ENCODE assay signal across 14 mouse cellular contexts in the genomic region with DNA sequence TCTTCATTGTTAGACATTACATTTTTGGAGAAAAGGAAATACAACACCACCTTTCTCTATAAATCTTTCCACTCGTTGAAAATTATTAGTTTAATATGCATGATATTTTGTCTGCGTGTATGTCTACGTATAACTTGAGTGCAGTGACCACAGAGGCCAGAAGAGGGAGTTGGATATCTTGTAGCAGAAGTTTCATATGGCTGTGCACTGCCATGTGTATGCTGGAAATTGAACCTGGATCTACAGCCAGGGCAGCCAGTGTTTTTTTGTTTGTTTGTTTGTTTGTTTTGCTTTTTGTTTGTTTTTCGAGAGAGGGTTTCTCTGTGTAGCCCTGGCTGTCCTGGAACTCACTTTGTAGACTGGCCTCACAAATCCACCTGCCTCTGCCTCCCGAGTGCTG. TPM values are rescaled to one million over a fixed set of nuclear protein-coding genes. Genes with fewer than 3 reads are reported as not detected.
DNase-seq lines count a peak whose midpoint lies in the region; ATAC-seq and TF ChIP-seq lines count a peak whose summit lies in the region.
"Had no signal": no experiment of that assay in that cellular context is flagged by ENCODE, and none has a peak within 500 bp of the region (broad histone marks: within the 10 kb centered on the region; RNA-seq: fewer than 3 reads in every experiment).

No protein-coding gene starts in this region.

- no peak overlapping the region for H3K4me3 ChIP-seq in kidney, embryonic 15.5 days (replicated peaks)
- H3K4me3 ChIP-seq in MEL (ENCODE audit: control insufficient read depth in 1 of 2, insufficient read depth in 1 of 2, low read depth in 2 of 2, low read length in 2 of 2) = no peak overlapping the region
- no peak overlapping the region for H3K4me3 ChIP-seq in stomach, postnatal 0 days (ENCODE audit: low read depth, low read length)
- no peak overlapping the region for H3K4me3 ChIP-seq in forebrain, embryonic 13.5 days
- H3K4me3 ChIP-seq: forebrain, embryonic 10.5 days; lung, embryonic 15.5 days; midbrain, embryonic 12.5 days; neural tube, embryonic 13.5 days had no signal

- no peak for TF ChIP-seq EP300 in MEL (IDR thresholded peaks at IDR 0.05; ENCODE audit: low read depth in 1 of 2, low read length in 2 of 2)
- no peak for TF ChIP-seq EP300 in stomach, postnatal 0 days (optimal IDR thresholded peaks at IDR 0.05)

- no peaks in the 10 kb centered on the region for H3K27me3 ChIP-seq in kidney, embryonic 15.5 days
- no peaks in the 10 kb centered on the region for H3K27me3 ChIP-seq in MEL (ENCODE audit: control insufficient read depth in 1 of 2, insufficient read depth in 2 of 2, low read length in 2 of 2)
- no peaks in the 10 kb centered on the region for H3K27me3 ChIP-seq in stomach, postnatal 0 days (ENCODE audit: control insufficient read depth, insufficient read depth, low read length)
- H3K27me3 ChIP-seq in forebrain, embryonic 13.5 days = no peaks in the 10 kb centered on the region
- H3K27me3 ChIP-seq: lung, embryonic 15.5 days; midbrain, embryonic 12.5 days; neural tube, embryonic 13.5 days had no signal

- 0 out of 2 replicates have a peak, but pooled peaks cover under 1% of the 10 kb centered on the region for H3K79me2 ChIP-seq in MEL (ENCODE audit: control insufficient read depth, insufficient read depth, low read length, poor library complexity)

- no peak; the same call in 1 of the 2 replicates for TF ChIP-seq RAD21 in MEL (IDR thresholded peaks at IDR 0.05; ENCODE audit: low read depth, low read length)

- peak; percentile 27 to 69 for DNase-seq in kidney, postnatal 36 days
- DNase-seq in thymus, postnatal 14 days = peak; percentile 27
- DNase-seq in thymus, postnatal 10 days (ENCODE audit: low spot score in 2 of 2) = no peak
- DNase-seq in MEL (ENCODE audit: low read depth, low spot score) = peak; percentile 50
- no peak for DNase-seq in stomach, postnatal 0 days (ENCODE audit: low spot score)
- DNase-seq: adrenal gland, postnatal 25 days; cerebellum, adult 11 months; retina, postnatal 1 day had no signal

- WGBS in kidney, embryonic 15.5 days = 95% methylated on average over 5 of the region's 5 CpGs
- 93% methylated on average over 5 of the region's 5 CpGs for WGBS in stomach, postnatal 0 days
- WGBS in forebrain, embryonic 13.5 days = 95% methylated on average over 5 of the region's 5 CpGs

- H3K9me3 ChIP-seq in kidney, embryonic 15.5 days (replicated peaks) = no peaks in the 10 kb centered on the region
- H3K9me3 ChIP-seq in MEL (replicated peaks; ENCODE audit: insufficient read depth, low read length) = no peaks in the 10 kb centered on the region
- no peaks in the 10 kb centered on the region for H3K9me3 ChIP-seq in stomach, postnatal 0 days (ENCODE audit: control insufficient read depth, low read length)
- H3K9me3 ChIP-seq in forebrain, embryonic 13.5 days (replicated peaks) = no peaks in the 10 kb centered on the region
- H3K9me3 ChIP-seq: forebrain, embryonic 10.5 days; lung, embryonic 15.5 days; midbrain, embryonic 12.5 days; neural tube, embryonic 13.5 days had no signal

- peaks cover 29% of the 10 kb centered on the region for H3K36me3 ChIP-seq in kidney, embryonic 15.5 days
- peaks cover 12 to 16% of the 10 kb centered on the region in 2 experiments for H3K36me3 ChIP-seq in MEL (ENCODE audit: control insufficient read depth in 1 of 2, insufficient read depth in 2 of 2, low read length in 2 of 2)
- peaks cover 2% of the 10 kb centered on the region; the same call in 1 of the 2 replicates for H3K36me3 ChIP-seq in stomach, postnatal 0 days (ENCODE audit: control insufficient read depth, insufficient read depth, low read length)
- H3K36me3 ChIP-seq in forebrain, embryonic 13.5 days (ENCODE audit: poor library complexity, severe bottlenecking) = peaks cover 24% of the 10 kb centered on the region

- H3K4me2 ChIP-seq in kidney, embryonic 15.5 days = no peak overlapping the region
- no peak overlapping the region for H3K4me2 ChIP-seq in stomach, postnatal 0 days (replicated peaks; ENCODE audit: low read depth)
- no peak overlapping the region for H3K4me2 ChIP-seq in forebrain, embryonic 13.5 days
- H3K4me2 ChIP-seq: lung, embryonic 15.5 days; midbrain, embryonic 12.5 days; neural tube, embryonic 13.5 days had no signal

- H3K9ac ChIP-seq in kidney, embryonic 15.5 days = no peak overlapping the region
- no peak overlapping the region for H3K9ac ChIP-seq in MEL (ENCODE audit: control insufficient read depth, low read depth, low read length, poor library complexity, severe bottlenecking)
- H3K9ac ChIP-seq in stomach, postnatal 0 days (ENCODE audit: low read length) = no peak overlapping the region
- H3K9ac ChIP-seq in forebrain, embryonic 13.5 days = no peak overlapping the region
- H3K9ac ChIP-seq: lung, embryonic 15.5 days; midbrain, embryonic 12.5 days; neural tube, embryonic 13.5 days had no signal

- TF ChIP-seq CTCF in MEL (IDR thresholded peaks at IDR 0.05 in 2 of 3, conservative IDR thresholded peaks at IDR 0.05 in 1 of 3; ENCODE audit: control insufficient read depth in 1 of 3, insufficient read depth in 1 of 3, low read depth in 2 of 3, low read length in 3 of 3, poor library complexity in 1 of 3, severe bottlenecking in 1 of 3) = peak in 1 of 3 experiments; percentile 41; a peak in 2 of 6 replicates
- TF ChIP-seq CTCF in stomach, postnatal 0 days (IDR thresholded peaks at IDR 0.05; ENCODE audit: low read depth) = peak; percentile 45; the same call in 1 of the 2 replicates

- no peak for TF ChIP-seq POLR2A in MEL (IDR thresholded peaks at IDR 0.05; ENCODE audit: control insufficient read depth in 1 of 2, insufficient read depth in 1 of 2, low read depth in 1 of 2, low read length in 2 of 2, poor library complexity in 1 of 2)

- no peak overlapping the region for H3K27ac ChIP-seq in kidney, embryonic 15.5 days
- no peak overlapping the region for H3K27ac ChIP-seq in MEL (ENCODE audit: control insufficient read depth, low read depth, low read length)
- H3K27ac ChIP-seq in stomach, postnatal 0 days (replicated peaks) = no peak overlapping the region
- no peak overlapping the region for H3K27ac ChIP-seq in forebrain, embryonic 13.5 days
- H3K27ac ChIP-seq: forebrain, embryonic 10.5 days; lung, embryonic 15.5 days; midbrain, embryonic 12.5 days; neural tube, embryonic 13.5 days had no signal

- H3K4me1 ChIP-seq in kidney, embryonic 15.5 days = peaks cover 7% of the 10 kb centered on the region; the same call in 1 of the 2 replicates
- H3K4me1 ChIP-seq in MEL (ENCODE audit: control insufficient read depth in 1 of 2, insufficient read depth in 2 of 2, low read length in 2 of 2) = peaks cover 7 to 17% of the 10 kb centered on the region in 2 experiments
- 0 out of 2 replicates have a peak, but pooled peaks cover 6% of the 10 kb centered on the region for H3K4me1 ChIP-seq in stomach, postnatal 0 days (replicated peaks; ENCODE audit: control insufficient read depth, insufficient read depth)
- peaks cover 7% of the 10 kb centered on the region for H3K4me1 ChIP-seq in forebrain, embryonic 13.5 days

- no peak for ATAC-seq in kidney, embryonic 15.5 days (replicated peaks; ENCODE audit: low FRiP score)
- no peak for ATAC-seq in stomach, postnatal 0 days (ENCODE audit: low FRiP score, low TSS enrichment)
- no peak for ATAC-seq in forebrain, embryonic 13.5 days

TF ChIP-seq in MEL, 35 proteins besides CTCF, POLR2A, EP300 and RAD21:
- TF ChIP-seq E2F4 (IDR thresholded peaks at IDR 0.05; ENCODE audit: borderline replicate concordance, low read depth, low read length) (no peak), SMC3 (IDR thresholded peaks at IDR 0.05; ENCODE audit: low read depth, low read length) (peak; percentile 19; the same call in 1 of the 2 replicates)

RNA-seq across cellular contexts. Expression of gene Mfsd2b, which starts 4.9 kb away (rescaled TPM):
- 1.3 TPM in 2 replicates for polyA plus RNA-seq in kidney, embryonic 15.5 days (2015; fragmentation: Nextera tagmentation; extraction: Ambion mirVana)
- 16.9 and 31.9 TPM in 2 replicates for total RNA-seq in MEL (2012; rRNA removed)
- polyA plus RNA-seq in MEL (2012; ENCODE audit: insufficient read depth in 1 of 2, insufficient read length in 2 of 2, low read depth in 1 of 2, low replicate concordance in 2 of 2, missing spikeins in 1 of 2) = 100 to 1,000 TPM in 1 of 2 experiments, not detected in 1; 117 TPM
- polyA plus RNA-seq in stomach, postnatal 0 days (2015; fragmentation: Nextera tagmentation; extraction: Ambion mirVana) = 0.30 and 0.38 TPM in 2 replicates
- 0.97 and 1.3 TPM in 2 replicates for polyA plus RNA-seq in forebrain, embryonic 13.5 days (2015; fragmentation: Nextera tagmentation; extraction: Ambion mirVana)

RNA-seq across cellular contexts. Expression of gene Ubxn2a, which starts 28.5 kb away (rescaled TPM):
- polyA plus RNA-seq in kidney, embryonic 15.5 days (2015; fragmentation: Nextera tagmentation; extraction: Ambion mirVana) = 28.4 and 28.7 TPM in 2 replicates
- total RNA-seq in MEL (2012; rRNA removed) = 20.3 and 22.8 TPM in 2 replicates
- polyA plus RNA-seq in MEL (2012; ENCODE audit: insufficient read depth in 1 of 2, insufficient read length in 2 of 2, low read depth in 1 of 2, low replicate concordance in 2 of 2, missing spikeins in 1 of 2) = 10 to 100 TPM in 1 of 2 experiments, not detected in 1; 21.9 TPM
- polyA plus RNA-seq in stomach, postnatal 0 days (2015; fragmentation: Nextera tagmentation; extraction: Ambion mirVana) = 35.2 and 37.6 TPM in 2 replicates
- polyA plus RNA-seq in forebrain, embryonic 13.5 days (2015; fragmentation: Nextera tagmentation; extraction: Ambion mirVana) = 44.6 and 47.2 TPM in 2 replicates

RNA-seq across cellular contexts. Expression of gene Wdcp, which starts 35.9 kb away (rescaled TPM):
- polyA plus RNA-seq in kidney, embryonic 15.5 days (2015; fragmentation: Nextera tagmentation; extraction: Ambion mirVana) = 19.4 and 19.5 TPM in 2 replicates
- total RNA-seq in MEL (2012; rRNA removed) = 16.5 and 22.6 TPM in 2 replicates
- 10 to 100 TPM in 1 of 2 experiments, not detected in 1; 12.6 TPM for polyA plus RNA-seq in MEL (2012; ENCODE audit: insufficient read depth in 1 of 2, insufficient read length in 2 of 2, low read depth in 1 of 2, low replicate concordance in 2 of 2, missing spikeins in 1 of 2)
- polyA plus RNA-seq in stomach, postnatal 0 days (2015; fragmentation: Nextera tagmentation; extraction: Ambion mirVana) = 7.4 and 8.2 TPM in 2 replicates
- 20.4 and 21.5 TPM in 2 replicates for polyA plus RNA-seq in forebrain, embryonic 13.5 days (2015; fragmentation: Nextera tagmentation; extraction: Ambion mirVana)

RNA-seq across cellular contexts. Expression of gene Fkbp1b, which starts 37.7 kb away (rescaled TPM):
- polyA plus RNA-seq in kidney, embryonic 15.5 days (2015; fragmentation: Nextera tagmentation; extraction: Ambion mirVana) = 8.9 and 9.0 TPM in 2 replicates
- total RNA-seq in MEL (2012; rRNA removed) = 2.1 and 3.0 TPM in 2 replicates
- polyA plus RNA-seq in MEL (2012; ENCODE audit: insufficient read depth in 1 of 2, insufficient read length in 2 of 2, low read depth in 1 of 2, low replicate concordance in 2 of 2, missing spikeins in 1 of 2) = 1 to 10 TPM in 1 of 2 experiments, not detected in 1; 6.8 TPM
- 7.7 and 8.3 TPM in 2 replicates for polyA plus RNA-seq in stomach, postnatal 0 days (2015; fragmentation: Nextera tagmentation; extraction: Ambion mirVana)
- polyA plus RNA-seq in forebrain, embryonic 13.5 days (2015; fragmentation: Nextera tagmentation; extraction: Ambion mirVana) = 7.5 and 10.3 TPM in 2 replicates

RNA-seq across cellular contexts. Expression of gene Atad2b, which starts 38.1 kb away (rescaled TPM):
- polyA plus RNA-seq in kidney, embryonic 15.5 days (2015; fragmentation: Nextera tagmentation; extraction: Ambion mirVana) = 10.5 and 10.8 TPM in 2 replicates
- total RNA-seq in MEL (2012; rRNA removed) = 9.9 and 11.2 TPM in 2 replicates
- 10 to 100 TPM; 15.3 to 44.3 TPM for polyA plus RNA-seq in MEL (2012; ENCODE audit: insufficient read depth in 1 of 2, insufficient read length in 2 of 2, low read depth in 1 of 2, low replicate concordance in 2 of 2, missing spikeins in 1 of 2)
- 4.1 and 4.6 TPM in 2 replicates for polyA plus RNA-seq in stomach, postnatal 0 days (2015; fragmentation: Nextera tagmentation; extraction: Ambion mirVana)
- polyA plus RNA-seq in forebrain, embryonic 13.5 days (2015; fragmentation: Nextera tagmentation; extraction: Ambion mirVana) = 14.5 and 14.7 TPM in 2 replicates

Comparison
In these comparisons a context has a peak if more than half of its experiments do, and no peak if none do; other contexts are left out.
1. DNase-seq: peak in kidney, postnatal 36 days (2 of 2), thymus, postnatal 14 days (single experiment) and MEL (single experiment); none in thymus, postnatal 10 days (0 of 2) and stomach, postnatal 0 days (single experiment).
2. RNA of gene Mfsd2b, which starts 4.9 kb away (polyA plus RNA-seq): 117 TPM in MEL; 1.3 TPM in kidney, embryonic 15.5 days, 0.97 to 1.3 TPM in forebrain, embryonic 13.5 days and 0.30 to 0.38 TPM in stomach, postnatal 0 days; every median in the first group is over 10 times any median in the second.